Mouse (Mus musculus) lung, postnatal 0 days (tissue): ENCODE data around the gene Eva1a.

Experiments used
- CTCF ChIP-seq: IDR thresholded peaks from 2 replicates; pipeline ENCODE4 v1.5.1; 2016; ENCODE audit warnings: antibody characterized with exemption, mild to moderate bottlenecking
- EP300 ChIP-seq: IDR thresholded peaks from 2 replicates; pipeline ENCODE4 v1.6.1; 2016; ENCODE audit warnings: antibody characterized with exemption, mild to moderate bottlenecking, control low read depth

- no peak for TF ChIP-seq CTCF
- TF ChIP-seq EP300: no peak
These were observed 24.4 kb downstream of the Eva1a start for GRCm38 (mm10) chr6:82065230-82065629.
